Mouse (Mus musculus) thymus, postnatal 4 days (tissue): ENCODE data around the gene Msmb.
A peak's percentile ranks its signal among the peaks of the same experiment; 100 is the strongest.
"Not testable (repeated sequence)": the region's sequence is repeated elsewhere in the genome, so short reads cannot be mapped to it uniquely, and the experiment has no call there.

ENCODE experiments used
- DNase-seq: peaks from one replicate; pipeline ENCODE4 v3.0.0; 2021

Gene Msmb

GRCm38 (mm10) chr14:32179393-32180195 lies 37.8 kb downstream of the Msmb start:
- DNase-seq: no peak

DNA sequence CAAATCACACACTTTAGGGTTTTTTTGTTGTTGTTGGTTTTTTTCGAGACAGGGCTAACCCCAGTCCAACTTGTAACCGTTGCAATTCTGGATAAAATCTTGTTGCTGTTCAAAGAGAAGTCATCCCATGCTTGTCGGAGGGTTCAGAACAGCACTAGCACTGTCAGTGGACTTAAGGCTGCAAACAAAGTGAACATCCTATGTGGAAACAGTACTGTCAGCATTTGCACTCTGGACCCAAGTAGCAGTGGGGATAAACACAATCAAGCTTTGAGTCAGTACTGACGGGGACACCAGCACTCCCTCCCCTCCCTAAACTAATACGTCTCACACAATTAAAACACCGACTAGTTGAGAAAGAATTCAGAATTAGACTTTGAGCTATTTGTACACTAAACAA lies 39.0 kb downstream of the Msmb start:
- DNase-seq: no peak

- DNase-seq: no peak
These were observed 42.0 kb downstream of the Msmb start for GRCm38 (mm10) chr14:32183846-32184245.

DNA sequence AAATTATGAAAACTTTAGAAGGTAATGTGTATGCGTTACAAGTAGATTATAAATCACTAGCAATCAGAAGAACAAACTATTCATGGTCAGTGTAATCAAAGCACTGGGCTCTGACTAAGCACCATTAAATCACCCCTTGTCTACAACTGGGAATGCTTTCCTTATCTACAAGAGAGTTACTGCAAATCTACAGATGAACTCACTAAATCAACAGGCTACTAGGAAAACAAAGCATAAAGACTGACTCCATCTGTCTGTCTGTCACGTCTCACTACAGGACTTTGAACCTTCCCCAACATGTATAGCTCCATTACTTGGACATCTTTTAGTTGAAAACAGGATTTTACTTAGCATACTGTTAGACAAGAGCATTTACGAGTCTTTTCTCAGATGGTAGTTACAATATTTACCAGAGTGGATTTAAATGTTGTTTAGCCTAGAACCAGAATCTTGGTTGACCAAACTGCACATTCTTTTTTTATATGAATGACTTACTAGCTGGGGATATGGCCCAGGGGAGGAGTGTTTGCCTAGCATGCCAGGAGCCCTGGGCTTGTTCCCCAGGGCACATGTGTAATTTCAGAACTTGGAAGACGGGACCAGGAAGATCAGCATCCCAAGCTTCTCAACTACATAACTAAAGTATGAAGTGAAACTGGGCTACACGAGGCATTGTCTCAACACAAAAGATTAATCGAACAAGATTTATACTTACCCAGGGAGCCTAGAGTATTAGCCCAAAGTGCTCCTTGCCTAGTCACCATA lies 49.0 kb downstream of the Msmb start:
- no peak for DNase-seq

- DNase-seq: no peak
These were observed 50.1 kb downstream of the Msmb start for GRCm38 (mm10) chr14:32191926-32192325.

DNA sequence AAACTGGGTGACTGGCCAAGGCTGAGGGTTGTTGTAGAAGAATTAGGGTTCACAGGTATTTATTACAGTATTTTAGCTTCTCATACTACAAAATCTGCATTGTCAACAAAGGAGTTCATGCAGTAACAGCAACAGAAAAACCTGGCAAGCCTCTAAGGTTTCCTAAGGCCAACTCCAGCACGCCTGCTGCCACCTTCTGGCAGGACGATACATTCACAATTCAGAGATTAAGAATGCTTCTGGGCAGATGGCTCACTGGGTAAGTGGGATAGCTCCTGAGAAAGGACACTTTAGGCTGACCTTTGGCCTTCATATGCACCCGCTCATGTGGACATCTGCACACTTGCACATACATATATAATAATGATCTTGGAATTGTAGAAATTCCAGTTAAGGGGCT lies 50.6 kb downstream of the Msmb start:
- peak; percentile 74 for DNase-seq

DNA sequence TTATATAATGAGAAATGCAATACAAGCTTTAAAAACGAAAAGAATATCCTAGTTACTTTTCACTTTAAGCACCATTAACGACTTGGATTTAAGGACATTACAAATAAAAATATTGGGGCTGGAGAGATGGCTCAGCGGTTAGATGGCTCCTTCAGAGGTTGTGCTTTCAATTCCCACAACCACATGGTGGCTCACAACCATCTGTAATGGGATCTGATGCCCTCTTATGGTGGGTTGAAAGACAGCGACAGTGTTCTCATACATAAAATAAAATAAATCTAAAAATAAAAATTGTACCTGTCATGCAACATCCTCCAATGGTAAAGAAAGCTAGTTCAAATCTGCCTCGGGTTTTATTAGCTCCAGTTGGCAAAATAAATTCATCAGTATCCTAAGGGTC lies 51.7 kb downstream of the Msmb start:
- DNase-seq: not testable (repeated sequence)

DNA sequence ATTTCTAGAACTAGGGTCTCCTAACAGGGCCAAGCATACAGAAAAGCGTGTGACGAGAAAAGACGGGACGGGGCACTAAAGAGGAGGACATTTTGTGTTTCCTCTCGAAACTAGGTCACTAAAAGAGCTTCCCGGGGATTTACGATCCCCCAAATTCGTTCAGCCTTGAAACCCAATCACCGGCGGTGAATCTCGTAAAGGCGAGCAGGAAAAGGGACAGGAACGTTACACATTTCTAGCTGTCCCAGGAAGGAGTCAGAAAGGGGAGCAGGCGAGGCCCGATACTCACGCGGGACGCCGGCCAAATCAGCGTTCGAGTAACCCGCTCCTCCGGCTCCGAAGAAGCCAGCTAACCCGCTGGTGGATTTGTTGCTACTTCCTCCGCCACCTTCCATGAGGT lies 59.5 kb downstream of the Msmb start:
- DNase-seq: no peak

- DNase-seq: peak; percentile 87
These were observed 60.1 kb downstream of the Msmb start, which contains the start of the genes Timm23 and Parg for GRCm38 (mm10) chr14:32201791-32202451. Gene Timm23, minus strand, starts transcription at chr14:32201898. Gene Parg, plus strand, starts transcription at chr14:32201949.
